Mouse (Mus musculus): ENCODE results near the gene Tmprss11d. TPM values are rescaled to one million over a fixed set of nuclear protein-coding genes. Genes with fewer than 3 reads are reported as not detected.

The Tmprss11d gene
- polyA plus RNA-seq (2012) = not detected in 2 replicates

DNA sequence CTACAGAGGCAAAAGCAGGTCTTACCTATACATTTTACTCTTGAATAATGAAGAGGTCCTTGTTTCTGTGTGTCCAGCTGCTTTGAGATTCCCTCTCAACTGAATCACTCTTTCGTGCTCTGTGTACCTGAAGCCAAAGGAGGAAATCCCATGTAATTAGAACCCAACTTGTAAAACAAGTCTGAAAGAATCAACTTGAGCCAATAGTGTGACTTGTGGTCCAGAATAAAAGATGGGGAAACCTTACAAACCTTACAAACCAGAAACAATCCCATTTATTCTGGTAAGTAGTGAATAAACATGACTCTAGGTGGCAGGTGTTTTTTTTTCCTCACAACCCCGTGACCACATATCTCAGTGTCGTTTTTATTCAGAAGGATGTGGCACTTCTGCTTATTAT is at the start of gene Tmprss11d:
TSS of gene Tmprss11d (minus strand) at position 101 of the 400 bp plus-strand sequence.
- TF ChIP-seq GATA1 (IDR thresholded peaks at IDR 0.05; ENCODE audit: low read length) = no peak

DNA sequence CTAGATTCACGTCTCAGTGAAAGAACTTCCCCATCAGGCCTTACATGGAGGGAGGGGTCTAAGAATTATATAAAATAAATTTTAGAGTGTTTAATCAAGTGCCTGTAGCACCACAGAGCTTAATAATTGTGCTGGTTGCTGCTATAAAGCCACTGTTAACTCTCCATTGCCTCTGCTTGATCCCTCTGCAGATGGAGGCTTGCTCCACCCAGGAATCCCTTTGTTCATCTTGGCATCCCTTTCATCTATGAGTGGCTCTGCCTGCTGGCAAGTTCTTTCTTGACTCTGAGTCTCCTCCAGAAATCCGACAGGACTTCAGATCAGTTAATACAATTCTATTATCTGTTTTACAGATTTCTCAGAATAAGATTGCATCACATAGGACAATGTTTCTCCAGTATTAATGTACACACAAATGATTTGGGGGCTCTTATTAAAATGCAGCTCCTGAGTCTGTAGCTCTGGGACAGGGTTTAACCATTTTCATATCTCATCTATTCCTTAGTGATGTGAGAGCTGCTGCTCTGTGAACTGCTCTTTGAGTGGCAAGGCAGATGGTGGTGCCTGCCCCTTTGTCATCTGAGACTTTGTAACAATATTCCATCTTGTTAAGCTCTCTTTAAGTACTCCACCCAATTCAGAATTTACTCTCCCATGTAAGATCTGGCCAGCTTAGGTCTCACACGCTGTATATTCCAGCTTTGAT is 48.3 kb upstream of the Tmprss11d start:
- TF ChIP-seq GATA1 (IDR thresholded peaks at IDR 0.05; ENCODE audit: low read length) = no peak

DNA sequence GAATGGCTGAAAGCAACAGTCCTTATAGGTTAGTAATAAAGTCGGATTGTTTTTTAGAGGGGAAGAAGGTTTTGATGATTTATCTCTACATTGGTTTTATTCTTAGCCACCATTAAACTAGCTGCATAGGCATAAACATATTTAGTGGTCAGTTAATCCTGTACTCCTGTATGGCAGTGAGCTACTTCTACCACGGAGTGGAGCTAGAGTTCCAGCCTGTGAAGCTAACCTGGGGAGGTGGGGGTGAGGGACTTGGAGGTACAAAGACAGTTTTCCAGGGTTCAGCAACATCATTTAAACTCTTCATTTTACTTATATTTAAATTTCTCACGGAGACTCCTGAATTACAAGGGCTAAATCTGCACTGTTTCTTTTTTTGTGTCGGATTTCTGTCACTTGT is 46.3 kb upstream of the Tmprss11d start:
- TF ChIP-seq GATA1 (IDR thresholded peaks at IDR 0.05; ENCODE audit: low read length) = no peak

DNA sequence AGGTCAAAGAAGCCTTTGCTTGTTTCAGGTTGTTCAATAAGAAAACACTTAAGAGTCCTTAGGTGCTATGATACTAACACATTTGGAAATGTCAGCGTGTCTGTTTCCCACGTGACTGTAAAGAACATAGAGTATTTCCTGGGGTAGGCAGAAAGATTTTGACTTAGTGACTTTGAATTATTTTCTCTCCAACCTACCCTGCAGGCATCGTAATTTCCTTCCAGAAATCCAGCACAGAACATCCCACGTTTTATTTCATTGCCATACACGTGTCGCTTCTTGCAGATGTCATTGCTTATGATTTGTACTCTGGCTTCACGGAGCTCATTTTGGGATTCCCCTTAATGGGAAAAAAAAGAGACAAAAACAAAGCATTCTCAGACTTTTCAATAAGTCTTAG is 41.1 kb upstream of the Tmprss11d start:
- TF ChIP-seq GATA1 (IDR thresholded peaks at IDR 0.05; ENCODE audit: low read length) = no peak

DNA sequence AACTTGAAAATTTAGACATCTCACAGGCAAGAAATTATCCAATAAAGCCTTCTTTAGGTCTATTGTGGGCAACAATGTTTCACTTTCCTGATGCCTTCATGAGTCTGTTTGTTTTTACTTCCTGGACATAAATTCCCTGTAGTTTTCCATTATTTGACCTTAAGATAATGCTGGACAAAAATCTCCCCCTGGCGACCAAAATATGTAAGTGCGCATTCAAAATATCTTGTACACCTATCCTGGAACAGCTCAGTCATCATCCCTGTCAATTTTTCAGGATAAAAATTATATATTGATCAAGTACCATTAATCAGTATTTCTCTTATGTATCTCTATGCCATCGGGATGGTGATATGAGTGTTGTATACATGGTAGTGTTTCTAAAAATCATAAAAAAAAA is 37.6 kb upstream of the Tmprss11d start:
- no peak for TF ChIP-seq GATA1 (IDR thresholded peaks at IDR 0.05; ENCODE audit: low read length)

DNA sequence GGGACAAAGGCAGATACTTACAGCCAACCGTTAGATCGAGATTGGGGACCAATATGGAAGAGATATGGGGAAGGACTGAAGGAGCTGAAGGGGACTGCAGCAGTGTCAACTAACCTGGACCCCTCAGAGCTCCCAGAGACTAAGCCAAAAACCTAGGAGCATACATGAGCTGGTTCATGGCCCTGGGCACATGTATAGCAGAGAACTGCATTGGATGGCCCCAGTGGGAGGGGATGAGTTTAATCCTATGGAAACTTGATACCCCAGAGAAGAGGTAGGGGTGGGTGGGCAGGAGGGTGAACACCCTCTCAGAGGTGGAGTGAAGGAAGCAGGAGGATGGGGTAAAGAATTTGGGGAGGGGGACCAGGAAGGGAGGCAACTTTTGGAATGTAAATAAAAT is 34.7 kb upstream of the Tmprss11d start:
- TF ChIP-seq GATA1 (IDR thresholded peaks at IDR 0.05; ENCODE audit: low read length) = no peak

DNA sequence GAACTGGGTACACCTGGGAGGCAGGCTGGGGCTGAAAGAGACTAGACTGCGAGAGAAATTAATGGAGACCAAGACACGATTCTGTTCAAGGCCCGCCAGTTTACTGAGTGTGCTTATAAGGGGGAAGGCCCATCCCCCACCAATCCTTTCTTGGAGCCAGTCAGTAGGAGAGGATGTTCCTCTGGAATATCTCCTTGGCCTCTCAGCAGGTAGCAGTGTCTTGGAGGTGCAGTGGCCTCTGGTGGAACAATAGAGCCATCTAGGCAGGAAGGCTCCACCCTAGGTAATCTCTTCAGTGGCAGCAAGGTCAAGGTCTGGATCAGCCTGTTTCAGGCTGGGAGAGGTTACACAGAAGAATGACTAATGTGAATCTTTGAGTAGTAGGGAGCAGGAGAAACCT is 34.0 kb upstream of the Tmprss11d start:
- no peak for TF ChIP-seq GATA1 (IDR thresholded peaks at IDR 0.05; ENCODE audit: low read length)

DNA sequence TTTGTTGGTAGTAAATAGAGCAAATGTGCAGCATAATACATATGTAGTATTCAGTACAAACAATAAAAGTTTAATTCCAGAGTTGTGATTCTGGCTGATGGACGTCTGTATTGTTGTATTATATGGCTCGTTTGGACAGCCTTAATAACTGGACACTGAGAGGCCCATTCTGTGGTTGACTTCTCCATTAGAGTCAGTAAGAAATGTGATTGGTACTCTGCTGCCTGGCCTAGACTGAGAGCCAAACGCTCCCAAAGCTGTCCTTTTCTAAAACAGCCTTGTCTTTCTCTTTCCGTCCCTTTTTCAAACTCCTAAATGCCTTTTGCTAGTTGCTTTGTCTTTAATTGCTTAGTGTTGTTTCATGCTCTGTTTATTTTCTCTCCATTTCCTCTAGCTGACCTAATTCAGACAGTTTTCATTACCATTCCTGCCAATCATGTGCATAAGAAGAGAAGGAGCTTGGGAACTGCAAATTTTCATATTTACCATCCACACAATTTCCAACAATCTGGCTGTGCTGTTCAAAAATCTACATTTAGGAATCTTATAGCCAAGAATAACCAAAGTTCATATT is 13.7 kb downstream of the Tmprss11d start:
- TF ChIP-seq GATA1 (IDR thresholded peaks at IDR 0.05; ENCODE audit: low read length) = no peak

DNA sequence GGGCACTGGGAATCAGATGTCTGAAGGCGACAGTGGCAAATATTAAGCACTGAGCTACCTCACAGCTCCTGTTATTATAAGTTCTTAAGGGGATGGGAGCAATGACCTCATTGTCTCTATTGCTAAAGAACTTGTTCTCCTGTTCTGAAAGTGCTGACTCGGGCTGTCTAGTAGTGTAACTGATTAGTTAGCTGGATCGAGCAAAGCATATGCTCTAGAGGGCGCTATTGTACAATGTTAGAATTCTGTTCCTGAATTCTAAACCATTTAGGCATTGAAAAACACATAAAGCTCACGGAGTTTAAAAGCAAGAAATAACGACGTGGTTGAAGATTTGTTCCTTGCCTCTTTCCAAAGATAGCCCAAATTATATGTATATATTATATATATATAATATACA is 20.3 kb downstream of the Tmprss11d start:
- no peak for TF ChIP-seq GATA1 (IDR thresholded peaks at IDR 0.05; ENCODE audit: low read length)

DNA sequence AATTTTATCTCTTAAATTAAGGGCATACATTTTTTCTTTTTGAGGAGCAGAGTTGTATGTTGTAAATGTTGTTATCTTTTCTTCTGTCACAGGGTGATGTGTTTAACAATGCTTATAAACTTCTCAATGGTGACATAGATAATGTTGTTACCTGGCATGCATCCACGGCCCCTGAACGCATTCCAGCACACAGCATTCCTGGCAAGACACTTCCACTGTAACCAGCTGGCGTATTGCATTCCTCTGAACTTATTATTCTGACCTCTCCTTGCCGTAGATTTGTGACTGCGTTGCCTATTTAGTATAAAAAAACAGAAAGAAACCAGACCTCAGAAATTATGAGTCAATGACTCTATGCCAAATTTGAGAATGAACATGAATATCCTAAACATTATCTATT is 67.1 kb downstream of the Tmprss11d start:
- TF ChIP-seq GATA1 (IDR thresholded peaks at IDR 0.05; ENCODE audit: low read length) = no peak

DNA sequence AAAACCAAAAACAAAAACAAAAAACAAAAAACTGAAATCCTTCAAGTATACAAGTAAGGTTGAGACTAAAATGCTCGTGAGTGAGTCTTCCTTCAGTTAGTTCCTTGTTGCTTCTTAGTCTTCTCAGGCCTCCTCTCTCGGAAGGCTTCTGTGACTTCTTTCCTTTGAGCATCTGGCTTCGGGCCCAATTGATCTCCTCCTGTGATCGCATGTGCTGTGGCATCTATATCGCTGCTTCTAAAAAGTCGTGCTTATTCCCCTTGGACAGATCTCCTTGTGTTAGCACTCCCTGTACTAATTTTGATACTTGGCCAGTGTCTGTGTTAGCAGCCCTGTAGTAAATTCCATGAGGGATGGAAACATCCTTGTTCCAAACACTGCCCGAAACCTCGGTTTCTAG is 69.3 kb downstream of the Tmprss11d start:
- TF ChIP-seq GATA1 (IDR thresholded peaks at IDR 0.05; ENCODE audit: low read length) = no peak

DNA sequence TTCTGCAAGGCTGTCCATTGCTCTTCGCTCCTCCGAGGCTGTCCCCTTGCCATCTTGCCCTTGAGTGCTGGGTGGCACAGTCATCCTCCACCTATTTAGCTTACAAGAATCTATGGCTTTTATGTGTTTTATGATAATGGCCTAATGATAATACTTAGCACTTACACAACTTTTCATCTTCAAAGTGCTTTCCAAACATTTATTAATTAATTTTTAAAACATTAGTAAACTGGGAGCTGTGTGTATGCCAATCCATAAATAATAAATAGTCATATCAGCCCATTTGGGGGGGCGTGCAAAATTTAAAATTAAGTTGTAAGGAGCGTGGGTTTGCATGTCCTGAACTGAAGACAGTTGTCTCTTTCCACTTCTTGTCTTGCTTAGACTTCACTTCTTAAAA is 84.0 kb downstream of the Tmprss11d start, which contains the start of gene Tmprss11c:
TSS of gene Tmprss11c (minus strand) at position 101 of the 400 bp plus-strand sequence.
- no peak for TF ChIP-seq GATA1 (IDR thresholded peaks at IDR 0.05; ENCODE audit: low read length)

Other genes starting within 250 kb of the Tmprss11d start
- gene Uba6, start 200.6 kb downstream of the Tmprss11d start, polyA plus RNA-seq (2012) = 0.67 and 0.89 TPM in 2 replicates
- not detected in 2 replicates for gene Gnrhr, start 175.5 kb downstream of the Tmprss11d start, polyA plus RNA-seq (2012)
- gene Tmprss11c, start 84.1 kb downstream of the Tmprss11d start, polyA plus RNA-seq (2012) = not detected in 2 replicates
- gene Tmprss11a, start 95.6 kb upstream of the Tmprss11d start, polyA plus RNA-seq (2012) = not detected in 2 replicates
- gene Tmprss11g, start 145.2 kb upstream of the Tmprss11d start, polyA plus RNA-seq (2012) = not detected in 2 replicates